Mouse (Mus musculus) cerebellum, adult 11-12 months (tissue): ENCODE data around the gene Cul9.

Source experiments
- DNase-seq: peaks from one replicate; pipeline ENCODE4 v3.0.0; 2022

The Cul9 gene

DNA sequence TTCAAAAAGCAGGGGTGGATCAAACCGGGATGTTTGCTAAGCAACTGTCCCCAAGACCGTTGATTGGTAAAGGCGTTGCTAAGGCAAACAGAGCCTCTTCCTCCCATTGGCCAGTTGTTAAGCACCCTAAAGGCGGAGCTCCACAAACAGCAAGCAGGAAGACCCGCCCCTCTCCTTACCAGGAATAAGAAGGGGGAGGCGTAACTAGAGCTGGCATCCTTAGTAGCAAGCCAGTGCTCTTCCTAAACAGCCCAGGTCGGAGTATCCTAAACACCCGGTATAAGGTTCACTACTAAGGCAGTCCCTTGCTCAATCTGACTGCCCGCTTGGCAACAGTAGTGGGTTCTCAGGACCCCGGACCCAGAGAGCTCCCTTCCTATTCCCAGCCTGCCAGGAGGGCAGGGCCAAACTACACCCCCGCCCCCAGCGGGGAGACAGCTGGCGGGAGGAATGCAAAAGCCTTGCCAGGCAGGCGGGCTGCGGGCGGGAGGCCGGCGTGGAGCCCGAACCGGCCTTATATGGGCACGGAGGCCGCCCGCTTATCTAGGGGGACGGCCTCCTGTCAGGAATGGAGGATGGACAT lies 6.7 kb upstream of the Cul9 start:
- peak; percentile 91 for DNase-seq

DNA sequence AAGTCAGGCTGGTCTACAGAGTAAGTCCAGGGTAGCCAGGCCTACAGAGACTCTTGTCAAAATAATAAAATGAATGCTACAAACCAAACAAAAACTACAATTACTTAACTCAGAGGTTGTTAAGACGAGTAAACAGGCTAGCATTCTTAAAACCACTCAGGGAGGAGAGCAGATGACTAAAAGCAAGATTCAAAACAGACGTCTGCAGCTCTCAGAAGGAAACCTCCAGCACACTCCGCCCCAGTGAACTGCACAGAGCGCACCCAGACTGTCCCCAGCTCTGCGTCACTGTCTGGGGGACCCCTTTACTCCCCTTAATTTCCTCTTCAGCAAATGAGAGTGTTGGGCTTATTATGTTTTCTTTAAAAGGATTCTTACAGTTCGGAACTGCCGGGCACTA lies 6.0 kb upstream of the Cul9 start:
- DNase-seq = no peak

DNA sequence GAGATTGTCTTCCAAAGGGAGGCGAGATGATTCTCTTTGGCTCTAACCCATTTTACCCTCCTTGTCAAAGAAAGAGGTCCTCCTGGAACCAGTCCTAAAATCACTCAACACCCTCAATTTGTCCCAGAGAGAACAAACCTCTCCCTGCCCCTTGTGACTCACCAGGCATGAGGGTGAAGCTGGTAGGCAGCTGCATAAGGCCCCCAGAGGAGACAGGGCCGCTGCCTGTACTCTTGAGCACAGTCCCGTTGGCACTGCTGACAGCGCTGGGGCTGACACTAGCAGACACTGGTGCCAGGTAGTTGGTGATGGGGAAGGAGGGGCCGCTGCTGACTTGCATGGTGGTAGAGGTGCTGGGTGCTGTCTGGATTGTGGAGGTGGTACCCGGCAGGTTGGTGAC lies 5.2 kb upstream of the Cul9 start:
- DNase-seq = peak; percentile 48

- DNase-seq = peak; percentile 37
Measured at GRCm38 (mm10) chr17:46550904-46551303, 4.7 kb upstream of the Cul9 start.

DNA sequence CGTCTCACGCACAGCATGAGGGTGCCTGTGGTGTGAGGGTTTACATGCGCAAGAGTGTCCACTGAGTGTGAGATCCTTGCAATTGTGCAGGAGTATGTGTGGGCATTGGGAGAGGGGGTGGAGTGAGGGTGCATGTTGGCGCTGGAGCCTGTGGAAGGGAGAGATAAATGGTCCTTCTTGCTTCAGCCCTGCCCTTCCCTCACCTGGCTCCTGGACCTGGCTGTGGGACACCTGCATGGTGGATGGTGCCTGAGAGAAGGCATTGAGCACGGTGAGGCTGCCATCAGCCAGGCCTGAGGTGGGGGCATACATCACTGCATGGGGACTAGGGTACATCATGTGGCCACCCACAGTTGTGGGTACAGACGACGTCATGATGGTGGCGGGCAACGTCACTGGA lies 3.5 kb upstream of the Cul9 start:
- DNase-seq = peak; percentile 39

GRCm38 (mm10) chr17:46549193-46549592 lies 3.0 kb upstream of the Cul9 start:
- DNase-seq = peak; percentile 51

DNA sequence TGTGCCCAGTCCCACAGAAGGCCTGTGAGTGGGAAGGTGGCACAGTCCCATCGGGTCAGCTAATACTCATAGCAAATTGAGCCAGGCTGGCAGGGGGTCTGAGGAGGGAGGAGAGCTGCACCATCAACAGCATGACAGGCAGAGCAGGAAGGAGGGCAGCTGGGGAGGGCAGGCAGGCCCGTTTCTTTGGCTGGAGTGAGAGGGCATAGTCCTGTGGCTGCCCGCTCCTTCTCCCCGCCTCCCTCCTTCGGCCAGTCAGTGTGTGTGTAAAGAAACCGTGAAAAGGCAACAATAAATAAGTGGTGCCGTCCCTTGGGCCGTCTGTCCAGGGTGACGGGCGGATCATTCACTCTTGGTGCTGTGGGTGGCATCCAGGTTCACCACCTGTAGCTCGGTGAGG lies 2.6 kb upstream of the Cul9 start:
- DNase-seq = no peak

DNA sequence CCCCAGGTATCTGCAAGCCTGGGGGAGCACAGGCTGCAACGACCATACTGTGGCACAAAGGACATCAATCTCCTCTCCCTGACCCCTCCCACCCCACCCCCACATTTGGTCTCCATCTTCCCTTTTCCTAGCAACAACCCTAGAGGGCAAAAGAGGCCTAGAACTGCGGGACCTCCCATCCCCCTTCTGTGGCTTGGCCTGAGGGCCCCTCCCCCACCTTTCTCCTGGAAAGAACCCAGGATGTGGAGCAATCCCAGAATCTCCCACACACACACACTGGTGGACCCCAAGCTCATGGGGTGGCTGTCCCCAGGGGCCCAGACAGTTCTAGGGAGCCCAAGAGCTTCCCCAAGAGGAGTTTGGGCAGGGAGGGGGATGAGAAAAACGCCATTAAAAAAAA lies 1.7 kb upstream of the Cul9 start:
- DNase-seq = peak; percentile 46

DNA sequence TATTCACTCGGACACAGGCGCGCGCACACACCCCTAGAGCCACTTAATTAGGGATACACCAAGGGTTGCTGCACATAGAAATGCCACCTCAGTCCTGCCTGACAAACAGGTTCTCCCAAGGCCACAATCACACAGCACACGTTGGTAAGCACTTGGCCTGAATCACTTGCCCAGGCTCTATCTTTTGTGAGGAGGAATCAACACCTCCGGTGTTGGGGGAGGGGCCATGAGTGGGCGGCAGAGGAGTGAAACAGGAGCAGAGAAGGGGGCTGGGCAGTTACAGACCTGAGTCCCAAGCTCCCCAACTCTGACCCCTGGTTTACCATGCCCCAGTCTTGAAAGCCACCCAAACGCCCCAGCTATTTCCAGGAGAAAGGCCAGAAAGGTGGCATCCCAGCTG lies 807 bp upstream of the Cul9 start:
- DNase-seq = peak; percentile 54

- DNase-seq = no peak
Measured at GRCm38 (mm10) chr17:46546591-46546990, 403 bp upstream of the Cul9 start.

- no peak for DNase-seq
Measured at GRCm38 (mm10) chr17:46543661-46544060, 2.5 kb downstream of the Cul9 start.

GRCm38 (mm10) chr17:46525579-46526307 lies 20.4 kb downstream of the Cul9 start:
- DNase-seq = peak; percentile 78

DNA sequence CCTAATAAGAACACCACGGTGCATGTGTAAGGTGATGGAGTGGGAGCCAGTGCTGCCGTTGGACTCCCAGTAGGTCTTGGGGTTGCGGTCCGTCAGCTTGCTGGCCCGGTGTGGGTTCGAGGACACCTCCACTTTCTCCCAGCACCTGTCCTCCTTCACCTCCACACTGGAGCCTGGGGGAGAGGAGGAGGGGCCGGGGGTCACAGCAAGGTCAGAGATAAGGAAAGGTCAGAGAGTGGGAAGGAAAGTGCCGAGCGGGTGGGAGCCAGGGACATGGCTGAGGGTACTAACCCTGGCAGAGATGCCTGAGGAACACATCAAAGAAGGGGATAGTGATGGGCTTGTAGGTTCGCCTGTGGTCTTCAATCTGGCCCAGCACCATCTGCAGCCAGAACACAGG lies 21.1 kb downstream of the Cul9 start:
- no peak for DNase-seq

DNA sequence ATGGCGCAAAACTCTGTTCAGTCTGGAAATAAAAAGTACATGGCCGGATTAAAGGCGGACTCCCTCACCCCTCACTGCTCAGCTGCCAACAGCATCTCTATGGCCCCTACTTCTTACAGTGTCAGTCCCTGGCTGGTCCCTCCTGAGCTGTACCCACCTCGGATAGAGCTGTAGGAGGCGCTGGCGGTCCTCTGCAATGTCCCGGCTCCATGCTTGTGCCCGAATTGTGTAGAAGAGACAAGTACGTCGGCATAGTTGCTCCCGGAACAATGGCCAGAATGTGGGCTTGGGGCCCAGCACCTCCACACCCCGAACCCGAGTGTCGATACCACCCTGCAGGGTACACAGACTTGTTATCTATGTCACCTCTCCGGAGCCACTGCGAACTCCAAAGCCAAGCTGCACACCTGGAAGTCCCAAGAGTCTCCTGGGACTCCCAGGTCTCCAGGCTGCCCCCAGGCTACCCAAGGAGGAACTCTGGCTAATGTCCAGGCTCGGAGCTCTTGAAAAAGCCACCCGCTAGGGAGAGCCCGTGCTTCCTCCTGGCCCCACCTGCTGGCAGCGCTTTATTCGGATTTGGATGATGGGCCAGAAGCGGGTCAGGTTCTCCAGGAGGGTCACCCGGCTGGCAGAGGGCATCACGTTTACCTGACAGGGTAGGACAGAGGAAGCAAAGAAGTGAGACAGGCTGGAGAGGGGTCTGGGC lies 24.1 kb downstream of the Cul9 start:
- DNase-seq = no peak

DNA sequence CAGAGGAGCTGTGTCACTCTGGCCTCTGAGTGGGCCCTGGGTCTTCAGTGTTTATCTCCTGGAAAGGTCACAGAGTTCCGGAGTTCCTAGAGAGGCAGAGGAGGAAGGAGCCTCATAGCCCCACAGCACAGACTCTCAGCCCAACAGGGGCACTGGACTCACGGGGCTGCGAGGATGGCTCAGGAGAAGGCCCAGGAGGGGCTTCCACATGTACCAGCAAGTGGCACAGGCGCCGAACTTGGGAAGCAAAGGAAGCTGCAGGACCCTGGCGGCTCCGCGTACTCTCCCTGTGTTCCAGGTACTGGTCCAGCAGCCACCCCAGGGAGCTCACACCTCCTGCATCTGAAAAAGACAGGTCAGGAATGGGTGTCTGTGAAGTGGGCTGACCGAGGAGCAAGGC lies 25.0 kb downstream of the Cul9 start:
- no peak for DNase-seq

- no peak for DNase-seq
Measured at GRCm38 (mm10) chr17:46520385-46520979, 25.7 kb downstream of the Cul9 start.

GRCm38 (mm10) chr17:46519971-46520370 lies 26.2 kb downstream of the Cul9 start:
- no peak for DNase-seq

DNA sequence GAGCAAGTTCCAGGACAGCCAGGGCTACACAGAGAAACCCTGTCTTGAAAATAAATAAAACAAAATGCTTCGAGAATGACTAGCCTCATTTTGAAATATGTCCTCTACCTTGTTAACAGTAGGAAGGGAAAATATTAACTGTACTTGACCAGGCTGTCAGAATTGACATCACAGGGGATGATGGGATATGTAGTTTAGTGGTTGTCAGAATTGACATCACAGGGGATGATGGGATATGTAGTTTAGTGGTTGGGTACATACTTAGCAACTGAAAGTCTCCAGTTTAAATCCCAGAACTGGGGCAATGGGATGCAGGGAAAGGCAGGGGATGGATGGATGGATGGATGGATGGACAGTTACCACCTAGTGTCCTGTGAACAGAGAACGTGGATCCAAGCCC lies 32.9 kb downstream of the Cul9 start:
- DNase-seq = no peak

- no peak for DNase-seq
Measured at GRCm38 (mm10) chr17:46511059-46511710, 35.0 kb downstream of the Cul9 start.

DNA sequence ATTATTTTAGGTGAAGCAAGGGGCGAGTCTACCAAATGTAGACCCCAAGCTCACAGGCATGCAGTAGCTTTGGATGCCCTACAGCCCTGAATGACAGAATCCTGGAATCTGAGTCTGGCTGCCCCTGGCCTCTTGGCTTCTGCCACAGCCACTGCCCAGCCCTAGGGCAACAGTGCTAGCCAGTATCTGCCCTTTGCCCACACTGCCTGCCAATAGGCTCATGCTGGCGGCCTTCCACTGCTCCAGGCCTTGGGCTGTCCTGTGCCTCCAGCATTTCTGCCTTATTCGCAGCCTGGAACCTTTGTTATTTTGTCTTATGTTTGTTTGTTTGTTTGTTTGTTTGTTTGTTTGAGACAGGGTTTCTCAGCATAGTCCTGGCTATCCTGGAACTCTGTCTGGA lies 40.6 kb downstream of the Cul9 start:
- no peak for DNase-seq

DNA sequence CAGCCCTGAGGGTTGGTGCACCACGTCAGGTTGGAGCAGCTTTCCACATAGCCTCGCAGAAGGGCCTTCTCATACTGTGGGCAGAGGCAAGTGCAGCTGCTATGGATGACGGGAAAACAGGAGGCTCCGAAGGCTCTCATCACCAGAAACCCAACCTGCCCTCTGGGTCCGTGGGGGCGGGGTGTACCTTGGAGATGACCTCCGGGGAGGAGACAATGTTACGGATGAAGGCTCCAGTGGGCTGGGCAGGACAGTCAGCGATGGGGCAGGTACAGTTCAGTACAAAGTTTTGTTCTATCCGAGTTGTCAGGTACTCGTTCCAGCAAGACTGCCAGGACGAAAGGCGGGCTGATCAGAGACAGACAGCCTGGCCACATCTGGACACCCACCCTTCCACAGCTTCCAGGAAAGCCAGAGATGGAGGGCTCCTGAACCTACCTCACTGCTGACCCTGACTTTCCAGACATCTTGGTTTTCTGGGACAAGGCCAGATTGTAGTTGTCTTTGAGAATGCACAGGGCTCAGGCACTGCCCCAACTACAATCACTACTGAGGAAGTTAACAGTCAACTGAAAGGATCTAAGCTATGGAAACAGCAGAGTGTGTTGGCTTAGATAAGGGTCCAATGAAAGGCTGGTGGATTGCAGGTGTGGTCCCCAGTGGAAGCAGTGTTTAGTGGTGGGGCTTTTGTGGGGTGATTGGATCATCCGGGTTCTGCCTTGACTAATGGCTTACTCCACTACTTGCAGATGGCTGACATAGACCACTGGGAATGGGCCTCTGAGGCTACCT lies 42.1 kb downstream of the Cul9 start:
- no peak for DNase-seq

DNA sequence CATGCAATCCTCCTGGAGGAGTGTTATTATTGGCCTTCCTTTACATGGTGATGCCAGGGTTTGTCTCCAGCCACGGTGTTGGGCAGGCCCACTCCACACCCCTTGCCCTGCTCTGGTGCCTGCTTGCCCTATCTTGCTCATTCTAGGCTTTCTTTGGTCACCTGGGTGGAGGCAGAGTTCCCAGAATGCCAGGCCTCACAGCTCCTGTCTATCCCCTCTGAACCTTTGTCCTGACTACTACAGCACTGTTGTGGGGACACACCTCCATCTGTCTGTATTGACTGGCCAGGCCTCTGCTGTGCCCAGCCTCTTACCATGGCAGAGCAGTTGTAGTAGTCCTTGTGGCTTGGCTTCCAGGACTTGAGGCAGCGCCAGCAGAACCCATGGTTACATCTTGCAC lies 43.4 kb downstream of the Cul9 start:
- DNase-seq = no peak

GRCm38 (mm10) chr17:46497956-46498355 lies 48.2 kb downstream of the Cul9 start:
- no peak for DNase-seq
